Mouse (Mus musculus) subcutaneous adipose tissue, adult 2 months (tissue): ENCODE measurements around the gene Fgf13. TPM values are rescaled to one million over a fixed set of nuclear protein-coding genes. Genes with fewer than 3 reads are reported as not detected.

ENCODE experiments used
- polyA plus RNA-seq: library from polyadenylated mRNA; depleted of rRNA; stranded (reverse); fragments of >200 nt; gene quantifications from 2 replicates; pipeline ENCODE4 v1.2.3, GENCODE M21; 2012; ENCODE audit warnings: low replicate concordance; rRNA removed

The Fgf13 gene
- 2.1 and 26.0 TPM in 2 replicates for polyA plus RNA-seq

GRCm38 (mm10) chrX:59567695-59568431 is at the start of gene Fgf13:
Gene Fgf13, minus strand, starts transcription at chrX:59568071.

